Mouse (Mus musculus) ES-Bruce4 (cell line): ENCODE measurements around the gene Ankrd17.

ENCODE experiments used
- CTCF ChIP-seq: IDR thresholded peaks from one replicate; pipeline ENCODE4 v1.8.1; 2011; ENCODE audit warnings: low read depth, low read length
- EP300 ChIP-seq: IDR thresholded peaks from 2 replicates; pipeline ENCODE4 v1.6.1; 2011; ENCODE audit warnings: low read depth, low read length; ENCODE audit not compliant: insufficient read depth
- POLR2A ChIP-seq: IDR thresholded peaks from one replicate; pipeline ENCODE4 v1.8.1; 2011; ENCODE audit warnings: low read length; ENCODE audit not compliant: insufficient read depth

DNA sequence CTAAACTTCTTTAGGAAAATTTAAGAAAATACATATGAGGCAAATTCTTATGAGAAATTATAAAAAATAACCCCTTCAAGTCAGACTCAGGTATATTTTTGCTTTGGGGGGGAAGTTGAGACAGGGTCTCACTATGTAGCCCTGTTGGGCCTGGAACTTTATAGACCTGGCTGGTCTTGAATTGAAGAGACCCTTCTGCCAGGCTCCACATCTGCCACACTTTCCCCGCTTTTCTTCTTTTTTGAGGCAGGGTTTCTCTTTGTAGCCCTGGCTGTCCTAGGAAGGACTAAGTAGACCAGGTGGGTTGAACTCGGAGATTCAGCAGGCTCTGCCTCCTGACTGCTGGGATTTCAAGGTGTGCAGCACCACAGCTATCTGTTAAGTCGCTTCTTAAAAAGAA, 139.7 kb downstream of the Ankrd17 start:
- TF ChIP-seq CTCF (no peak), EP300 (no peak), POLR2A (no peak)
